Mouse (Mus musculus): Measurements from ENCODE around the gene Serinc5. TPM values are rescaled to one million over a fixed set of nuclear protein-coding genes. Genes with fewer than 3 reads are reported as not detected.

The Serinc5 gene
- total and polyA plus RNA-seq, 3 experiments, result 10.3 to 12.4 (median 12.0) TPM

DNA sequence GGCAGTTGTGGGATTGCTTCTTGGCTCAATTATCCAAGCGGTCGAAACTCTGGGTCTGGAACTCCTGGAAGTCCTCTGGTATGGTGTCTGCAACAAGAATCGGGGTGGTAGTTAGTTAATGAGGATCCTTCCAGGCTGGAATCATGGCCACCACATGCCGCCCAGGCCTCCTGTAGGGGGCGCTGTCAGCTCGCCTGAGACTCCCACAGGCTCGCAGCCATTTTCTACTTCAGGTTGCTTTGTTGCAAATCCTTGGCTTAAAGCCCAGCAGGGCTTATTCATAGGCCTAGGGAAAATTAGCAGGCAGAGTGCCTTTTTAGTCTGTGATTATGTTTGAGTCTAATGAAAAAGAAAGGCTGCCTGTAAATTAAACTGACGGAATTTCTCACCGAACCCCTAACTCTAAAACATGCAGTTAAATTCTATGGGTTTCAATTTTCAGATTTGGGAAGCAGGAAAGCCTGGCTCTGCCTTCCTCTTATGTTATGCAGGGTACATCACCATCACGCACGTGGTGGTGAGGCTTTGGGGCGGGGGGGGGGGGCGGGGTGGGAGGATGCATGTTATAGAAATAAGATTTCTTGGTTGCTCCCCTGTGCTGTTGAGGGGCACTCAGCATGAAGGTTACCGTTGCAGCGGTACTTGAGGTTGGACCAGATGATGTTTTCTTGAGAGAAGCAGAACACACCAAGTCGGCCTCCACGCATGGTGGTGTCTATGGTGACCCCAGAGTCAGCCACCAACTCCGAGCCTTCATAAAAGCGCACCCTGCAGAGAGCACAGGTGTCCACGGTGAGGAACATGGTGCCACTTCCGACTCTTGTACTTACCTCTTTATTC is 141.1 kb downstream of the Serinc5 start:
- H3K79me2 ChIP-seq (replicated peaks; ENCODE audit: control insufficient read depth, insufficient read depth, low read length), result no peaks in the 10 kb centered on the region
- TF ChIP-seq CTCF (IDR thresholded peaks at IDR 0.05), result peak; percentile 95
- TF ChIP-seq POLR2A (IDR thresholded peaks at IDR 0.05; ENCODE audit: insufficient read depth, low read depth, low read length), result no peak
- peak; percentile 69 for TF ChIP-seq EP300 (IDR thresholded peaks at IDR 0.05; ENCODE audit: insufficient read depth, low read depth, low read length)
- intact Hi-C loops (cut with DNase I), result loop anchor here (1.0 to 10.0 kb wide), 6 partner anchors 110 to 973 kb away; no protein-coding TSS in a partner anchor
- WGBS, result 57% methylated on average over 21 of the region's 21 CpGs
- H3K27ac ChIP-seq, result peak overlapping the region; percentile 65
- no peaks in the 10 kb centered on the region for H3K4me1 ChIP-seq (ENCODE audit: control insufficient read depth, insufficient read depth, low read length)
- no peaks in the 10 kb centered on the region for H3K27me3 ChIP-seq (ENCODE audit: control insufficient read depth, insufficient read depth, low read length)
- no peak overlapping the region for H3K4me3 ChIP-seq
- H3K9ac ChIP-seq (ENCODE audit: low read depth, low read length), result no peak overlapping the region
- peak; percentile 79 to 80 for DNase-seq
- no peaks in the 10 kb centered on the region for H3K36me3 ChIP-seq (ENCODE audit: control insufficient read depth, insufficient read depth, low read length)

DNA sequence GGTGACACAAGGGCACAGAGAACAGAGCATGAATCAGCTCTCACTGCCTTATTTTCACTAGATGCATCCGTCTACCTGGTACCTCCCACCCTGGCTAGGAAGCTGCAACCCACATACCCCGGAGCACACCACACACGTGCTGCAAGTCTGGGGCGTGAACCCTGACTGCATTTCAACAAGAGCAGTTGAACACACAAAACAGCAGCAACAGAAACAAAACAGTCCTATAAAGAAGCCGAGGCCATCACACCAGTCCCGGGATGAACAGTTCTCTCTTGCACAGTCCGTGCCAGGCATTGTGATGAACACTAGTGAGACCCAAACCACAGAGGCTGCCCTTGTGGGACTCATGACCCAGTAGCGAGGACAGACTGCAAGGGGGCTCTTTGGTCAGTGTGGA is 142.8 kb downstream of the Serinc5 start:
- Histone ChIP-seq H3K4me3 (no peak overlapping the region), H3K9ac (ENCODE audit: low read depth, low read length) (no peak overlapping the region), H3K4me1 (ENCODE audit: control insufficient read depth, insufficient read depth, low read length) (no peaks in the 10 kb centered on the region), H3K36me3 (ENCODE audit: control insufficient read depth, insufficient read depth, low read length) (no peaks in the 10 kb centered on the region), H3K27me3 (ENCODE audit: control insufficient read depth, insufficient read depth, low read length) (no peaks in the 10 kb centered on the region), H3K27ac (no peak overlapping the region), H3K79me2 (replicated peaks; ENCODE audit: control insufficient read depth, insufficient read depth, low read length) (no peaks in the 10 kb centered on the region)
- intact Hi-C loops (cut with DNase I), result loop anchor here (5.0 to 10.0 kb wide), 5 partner anchors 109 to 971 kb away; no protein-coding TSS in a partner anchor
- 91% methylated on average over 8 of the region's 8 CpGs for WGBS
- no peak for DNase-seq
- TF ChIP-seq POLR2A (IDR thresholded peaks at IDR 0.05; ENCODE audit: insufficient read depth, low read depth, low read length), result no peak
- TF ChIP-seq EP300 (IDR thresholded peaks at IDR 0.05; ENCODE audit: insufficient read depth, low read depth, low read length), result no peak
- no peak for TF ChIP-seq CTCF (IDR thresholded peaks at IDR 0.05)

DNA sequence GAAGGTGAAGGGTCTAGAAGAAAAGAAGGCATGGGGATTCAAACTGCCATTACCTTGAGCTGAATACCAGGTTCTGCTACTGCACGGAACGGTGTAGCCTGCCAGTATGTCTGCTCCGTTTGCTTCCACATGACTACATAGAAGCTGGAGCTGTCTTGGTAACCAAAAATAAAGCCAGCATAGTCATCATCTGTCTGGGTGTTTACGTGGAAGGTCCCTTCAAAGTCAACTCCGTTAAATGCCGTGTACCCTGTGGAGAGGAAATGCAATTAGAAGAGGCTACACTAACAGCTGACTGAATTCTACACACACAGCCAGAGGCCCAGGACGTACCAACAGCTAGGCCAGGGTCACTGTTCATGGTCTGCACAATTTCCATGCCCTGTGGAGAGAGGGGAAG is 144.1 kb downstream of the Serinc5 start:
- Histone ChIP-seq H3K27me3 (ENCODE audit: control insufficient read depth, insufficient read depth, low read length) (no peaks in the 10 kb centered on the region), H3K36me3 (ENCODE audit: control insufficient read depth, insufficient read depth, low read length) (no peaks in the 10 kb centered on the region), H3K9ac (ENCODE audit: low read depth, low read length) (no peak overlapping the region), H3K4me1 (ENCODE audit: control insufficient read depth, insufficient read depth, low read length) (no peaks in the 10 kb centered on the region), H3K4me3 (no peak overlapping the region), H3K27ac (peak overlapping the region; percentile 41; the same call in 1 of the 2 replicates), H3K79me2 (replicated peaks; ENCODE audit: control insufficient read depth, insufficient read depth, low read length) (no peaks in the 10 kb centered on the region)
- WGBS, result 62% methylated on average over 7 of the region's 7 CpGs
- intact Hi-C loops (cut with DNase I), result loop anchor here (10.0 kb wide), 3 partner anchors 310 to 970 kb away; no protein-coding TSS in a partner anchor
- no peak for TF ChIP-seq POLR2A (IDR thresholded peaks at IDR 0.05; ENCODE audit: insufficient read depth, low read depth, low read length)
- TF ChIP-seq EP300 (IDR thresholded peaks at IDR 0.05; ENCODE audit: insufficient read depth, low read depth, low read length), result no peak
- TF ChIP-seq CTCF (IDR thresholded peaks at IDR 0.05), result no peak
- no peak for DNase-seq

DNA sequence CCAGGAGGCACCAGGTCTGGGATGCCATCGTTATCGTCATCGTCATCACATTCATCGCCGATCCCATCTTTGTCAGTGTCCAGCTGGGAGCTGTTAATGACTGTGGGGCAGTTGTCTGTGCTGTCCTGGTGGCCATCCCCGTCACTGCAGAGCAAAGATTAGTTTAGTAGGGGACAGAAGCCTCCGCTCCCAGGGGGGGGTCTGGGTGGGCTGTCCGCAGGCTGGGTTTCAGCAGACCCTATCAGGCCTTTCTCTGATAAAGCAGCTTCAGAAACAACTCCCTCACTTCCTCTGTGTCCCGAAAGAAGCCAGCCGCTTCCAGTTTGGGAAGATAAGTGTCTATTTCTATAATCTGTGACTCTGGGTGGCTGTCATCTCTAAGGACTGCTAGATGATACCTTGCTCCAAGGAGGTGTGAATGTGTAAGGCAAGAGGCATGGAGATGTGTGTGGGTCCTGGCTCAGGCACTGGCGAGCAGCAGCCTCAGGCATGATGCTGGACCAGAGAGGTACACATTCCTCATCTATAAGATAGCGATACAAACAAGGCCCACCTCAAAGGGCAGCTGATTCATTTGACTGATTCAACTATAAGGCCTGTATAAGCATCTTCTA is 147.2 kb downstream of the Serinc5 start:
- TF ChIP-seq CTCF (IDR thresholded peaks at IDR 0.05) (peak; percentile 28), EP300 (IDR thresholded peaks at IDR 0.05; ENCODE audit: insufficient read depth, low read depth, low read length) (no peak)
- no peaks in the 10 kb centered on the region for H3K36me3 ChIP-seq (ENCODE audit: control insufficient read depth, insufficient read depth, low read length)
- no peak overlapping the region for H3K4me3 ChIP-seq
- no peak for DNase-seq
- H3K27me3 ChIP-seq (ENCODE audit: control insufficient read depth, insufficient read depth, low read length), result no peaks in the 10 kb centered on the region
- H3K27ac ChIP-seq, result no peak overlapping the region
- H3K9ac ChIP-seq (ENCODE audit: low read depth, low read length), result no peak overlapping the region
- H3K79me2 ChIP-seq (replicated peaks; ENCODE audit: control insufficient read depth, insufficient read depth, low read length), result no peaks in the 10 kb centered on the region
- intact Hi-C loops (cut with DNase I), result loop anchor here (10.0 kb wide), 3 partner anchors 307 to 967 kb away; no protein-coding TSS in a partner anchor
- 40% methylated on average over 12 of the region's 12 CpGs for WGBS
- H3K4me1 ChIP-seq (ENCODE audit: control insufficient read depth, insufficient read depth, low read length), result no peaks in the 10 kb centered on the region

DNA sequence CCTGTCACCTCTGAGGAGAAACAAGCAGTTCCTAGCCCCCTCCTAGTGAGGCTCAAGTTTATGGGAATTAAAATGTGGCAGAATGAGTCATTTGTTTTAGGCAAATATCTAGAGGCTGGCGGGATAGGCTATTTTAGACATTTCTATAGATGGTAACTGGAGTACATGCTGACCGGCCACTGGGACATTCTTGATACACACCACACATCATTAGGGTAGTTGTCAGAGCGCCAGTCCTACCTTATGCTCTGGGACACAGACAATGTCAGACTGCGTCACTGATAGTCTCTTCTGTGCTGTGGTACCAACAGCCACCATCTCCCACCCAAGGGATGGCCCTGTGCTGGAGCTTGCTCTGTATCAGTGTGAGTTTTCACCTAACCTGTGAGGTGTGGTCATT is 148.2 kb downstream of the Serinc5 start:
- Histone ChIP-seq H3K79me2 (replicated peaks; ENCODE audit: control insufficient read depth, insufficient read depth, low read length) (no peaks in the 10 kb centered on the region), H3K4me1 (ENCODE audit: control insufficient read depth, insufficient read depth, low read length) (no peaks in the 10 kb centered on the region), H3K9ac (ENCODE audit: low read depth, low read length) (no peak overlapping the region), H3K27me3 (ENCODE audit: control insufficient read depth, insufficient read depth, low read length) (no peaks in the 10 kb centered on the region), H3K27ac (no peak overlapping the region), H3K4me3 (no peak overlapping the region), H3K36me3 (ENCODE audit: control insufficient read depth, insufficient read depth, low read length) (no peaks in the 10 kb centered on the region)
- no peak for DNase-seq
- WGBS, result 64% methylated on average over 4 of the region's 4 CpGs
- intact Hi-C loops (cut with DNase I), result loop anchor here (10.0 kb wide), 3 partner anchors 306 to 966 kb away; no protein-coding TSS in a partner anchor
- TF ChIP-seq EP300 (IDR thresholded peaks at IDR 0.05; ENCODE audit: insufficient read depth, low read depth, low read length) (no peak), CTCF (IDR thresholded peaks at IDR 0.05) (no peak)

DNA sequence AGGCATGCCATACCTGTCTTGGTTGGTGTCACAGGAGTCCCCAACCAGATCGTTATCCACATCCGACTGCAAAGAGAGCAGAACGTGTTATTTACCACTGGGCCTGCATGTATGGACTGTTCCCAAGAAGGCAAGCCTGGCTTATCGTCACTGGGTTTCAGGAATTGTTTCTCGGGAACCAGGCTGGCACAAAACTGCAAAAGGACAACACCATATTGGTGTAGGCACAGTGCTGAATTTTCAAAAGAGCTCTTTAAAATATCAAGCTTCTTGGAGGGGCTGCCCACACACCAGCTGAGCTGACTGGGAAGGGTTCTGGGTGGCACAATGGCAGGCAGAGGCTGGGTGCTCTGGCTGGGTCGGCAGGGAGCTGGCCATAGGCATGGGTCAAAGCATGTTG is 149.6 kb downstream of the Serinc5 start:
- Histone ChIP-seq H3K79me2 (replicated peaks; ENCODE audit: control insufficient read depth, insufficient read depth, low read length) (no peaks in the 10 kb centered on the region), H3K4me3 (no peak overlapping the region), H3K36me3 (ENCODE audit: control insufficient read depth, insufficient read depth, low read length) (no peaks in the 10 kb centered on the region), H3K27ac (no peak overlapping the region), H3K9ac (ENCODE audit: low read depth, low read length) (no peak overlapping the region), H3K27me3 (ENCODE audit: control insufficient read depth, insufficient read depth, low read length) (no peaks in the 10 kb centered on the region), H3K4me1 (ENCODE audit: control insufficient read depth, insufficient read depth, low read length) (no peaks in the 10 kb centered on the region)
- TF ChIP-seq CTCF (IDR thresholded peaks at IDR 0.05) (no peak), POLR2A (IDR thresholded peaks at IDR 0.05; ENCODE audit: insufficient read depth, low read depth, low read length) (no peak), EP300 (IDR thresholded peaks at IDR 0.05; ENCODE audit: insufficient read depth, low read depth, low read length) (no peak)
- intact Hi-C loops (cut with DNase I), result no loop called here
- WGBS, result 92% methylated on average over 6 of the region's 6 CpGs
- no peak for DNase-seq

Other genes with a start within 250 kb of the Serinc5 start
- not detected for gene Ankrd34b, start 185.2 kb upstream of the Serinc5 start, total RNA-seq (2021)
- gene Ankrd34b, start 185.2 kb upstream of the Serinc5 start, polyA plus RNA-seq (2012; rRNA removed), result not detected in 2 replicates
- gene Fam151b, start 127.1 kb upstream of the Serinc5 start, total RNA-seq (2021), result 1 to 10 TPM; 2.0 to 2.2 TPM
- gene Fam151b, start 127.1 kb upstream of the Serinc5 start, polyA plus RNA-seq (2012; rRNA removed), result 1.0 and 1.7 TPM in 2 replicates
- gene Zfyve16, start 80.2 kb upstream of the Serinc5 start, total RNA-seq (2021), result 10 to 100 TPM; 11.5 to 11.7 TPM
- 2.9 and 8.4 TPM in 2 replicates for gene Zfyve16, start 80.2 kb upstream of the Serinc5 start, polyA plus RNA-seq (2012; rRNA removed)
- not detected for gene Spz1, start 34.9 kb upstream of the Serinc5 start, total RNA-seq (2021)
- gene Spz1, start 34.9 kb upstream of the Serinc5 start, polyA plus RNA-seq (2012; rRNA removed), result 0.23 and 0.31 TPM in 2 replicates
- gene Thbs4, start 183.7 kb downstream of the Serinc5 start, total RNA-seq (2021), result 1 to 10 TPM; 4.3 to 4.6 TPM
- gene Thbs4, start 183.7 kb downstream of the Serinc5 start, polyA plus RNA-seq (2012; rRNA removed), result 4.9 and 7.0 TPM in 2 replicates
- 1 to 10 TPM; 4.3 to 6.3 TPM for gene Mtx3, start 233.7 kb downstream of the Serinc5 start, total RNA-seq (2021)
- 4.0 and 7.8 TPM in 2 replicates for gene Mtx3, start 233.7 kb downstream of the Serinc5 start, polyA plus RNA-seq (2012; rRNA removed)

Measured in heart, adult 2 months (tissue).